Mouse (Mus musculus) brain, embryonic 14.5 days (tissue): ENCODE measurements around the gene Mpdz.

ENCODE experiments used
- CTCF ChIP-seq: fragments of 200-500 bp; IDR thresholded peaks from 2 replicates; pipeline ENCODE4 v1.5.1; 2012; ENCODE audit warnings: inconsistent platforms, mild to moderate bottlenecking, moderate library complexity, borderline replicate concordance; ENCODE audit not compliant: insufficient read depth, insufficient read length; ENCODE audit errors: extremely low read depth
- POLR2A ChIP-seq: fragments of 200-500 bp; IDR thresholded peaks from 2 replicates; pipeline ENCODE4 v1.6.1; 2012; ENCODE audit warnings: mild to moderate bottlenecking, inconsistent platforms, borderline replicate concordance; ENCODE audit not compliant: poor library complexity, insufficient read depth, insufficient read length, severe bottlenecking; ENCODE audit errors: extremely low read depth

- TF ChIP-seq CTCF, result no peak
- TF ChIP-seq POLR2A, result no peak
Measured at GRCm38 (mm10) chr4:81252859-81253780, 189.5 kb downstream of the Mpdz start.
